Mouse (Mus musculus) CH12.LX (cell line): Measurements from ENCODE around the gene Hinfp. TPM values are rescaled to one million over a fixed set of nuclear protein-coding genes. Genes with fewer than 3 reads are reported as not detected.

Source experiments
- DNase-seq: peaks from one replicate; pipeline ENCODE4 v3.0.0-alpha.2; 2013; ENCODE audit errors: extremely low read depth
- H3K27ac ChIP-seq: 2 replicates; pipeline ENCODE4 v1.5.1; 2012; ENCODE audit warnings: low read depth, mild to moderate bottlenecking, control low read depth, moderate library complexity; ENCODE audit not compliant: insufficient read depth
- H3K27me3 ChIP-seq: replicated peaks from 2 replicates; pipeline ENCODE3; 2012; ENCODE audit warnings: inconsistent platforms
- H3K36me3 ChIP-seq, 2 experiments: replicated peaks in 1 of 2; 2 replicates each; pipeline versions ENCODE3 to v1.6.1; 2012; ENCODE audit warnings: inconsistent platforms in 1 of 2, low read length in 1 of 2, mild to moderate bottlenecking in 1 of 2, mixed read lengths in 1 of 2, moderate library complexity in 1 of 2; ENCODE audit not compliant: control insufficient read depth in 1 of 2, insufficient read depth in 1 of 2
- H3K4me1 ChIP-seq, 2 experiments: 2 replicates each; pipeline ENCODE4 v1.6.1; 2012; ENCODE audit warnings: inconsistent platforms in 1 of 2, moderate library complexity in 1 of 2; ENCODE audit not compliant: insufficient read depth in 2 of 2, control insufficient read depth in 1 of 2
- H3K4me2 ChIP-seq: 2 replicates; pipeline ENCODE4 v1.6.1; 2012; ENCODE audit warnings: low read depth, mild to moderate bottlenecking, control low read depth; ENCODE audit not compliant: poor library complexity, insufficient read depth, severe bottlenecking
- H3K4me3 ChIP-seq, 3 experiments: fragments of 150-350 bp in 1 of 3; sonication (generic) in 1 of 3; replicated peaks in 1 of 3; 2 replicates each; pipeline versions ENCODE3 to v1.5.1; 2011 to 2012; ENCODE audit warnings: low read depth in 2 of 3, low read length in 2 of 3, mild to moderate bottlenecking in 2 of 3, moderate library complexity in 2 of 3, control low read depth in 1 of 3, improper control_type of control experiment in 1 of 3, inconsistent platforms in 1 of 3, mixed read lengths in 1 of 3; ENCODE audit not compliant: poor library complexity in 1 of 3
- H3K79me2 ChIP-seq: replicated peaks from 2 replicates; pipeline ENCODE4 v1.6.1; 2012; ENCODE audit warnings: mild to moderate bottlenecking, moderate library complexity; ENCODE audit not compliant: control insufficient read depth, poor library complexity, insufficient read depth, severe bottlenecking; ENCODE audit errors: extremely low read depth
- H3K9ac ChIP-seq: 2 replicates; pipeline ENCODE4 v1.6.1; 2012; ENCODE audit warnings: low read depth, mild to moderate bottlenecking, control low read depth, moderate library complexity; ENCODE audit not compliant: insufficient read depth
- H3K9me3 ChIP-seq: replicated peaks from 2 replicates; pipeline ENCODE3; 2012; ENCODE audit warnings: low read length, inconsistent platforms, mixed read lengths
- BHLHE40 ChIP-seq: IDR thresholded peaks from 2 replicates; pipeline ENCODE4 v1.6.1; 2011; ENCODE audit warnings: mild to moderate bottlenecking, low read depth, low read length, improper control_type of control experiment
- CHD2 ChIP-seq: IDR thresholded peaks from 2 replicates; pipeline ENCODE4 v1.6.1; 2011; ENCODE audit warnings: low read length, improper control_type of control experiment
- E2F4 ChIP-seq: IDR thresholded peaks from 2 replicates; pipeline ENCODE4 v1.6.1; 2011; ENCODE audit warnings: low read depth, low read length, improper control_type of control experiment; ENCODE audit not compliant: insufficient replicate concordance
- ELF1 ChIP-seq: IDR thresholded peaks from 2 replicates; pipeline ENCODE4 v1.6.1; 2014; ENCODE audit warnings: low read depth, mild to moderate bottlenecking, inconsistent platforms, low read length, improper control_type of control experiment
- EP300 ChIP-seq: IDR thresholded peaks from 2 replicates; pipeline ENCODE4 v1.6.1; 2011; ENCODE audit warnings: low read length, improper control_type of control experiment
- GABPA ChIP-seq: IDR thresholded peaks from 2 replicates; pipeline ENCODE4 v1.6.1; 2012; ENCODE audit warnings: low read depth, low read length, improper control_type of control experiment, inconsistent platforms; ENCODE audit not compliant: insufficient replicate concordance
- HCFC1 ChIP-seq: IDR thresholded peaks from 2 replicates; pipeline ENCODE4 v1.6.1; 2012; ENCODE audit warnings: low read depth, mild to moderate bottlenecking, inconsistent platforms, low read length, improper control_type of control experiment
- KAT2A ChIP-seq: IDR thresholded peaks from 2 replicates; pipeline ENCODE4 v1.6.1; 2012; ENCODE audit warnings: low read length, improper control_type of control experiment, inconsistent platforms; ENCODE audit not compliant: insufficient replicate concordance
- MAZ ChIP-seq: IDR thresholded peaks from 2 replicates; pipeline ENCODE4 v1.6.1; 2012; ENCODE audit warnings: low read depth, mild to moderate bottlenecking, inconsistent platforms, low read length, improper control_type of control experiment, moderate library complexity
- MEF2A ChIP-seq: IDR thresholded peaks from 2 replicates; pipeline ENCODE4 v1.6.1; 2014; ENCODE audit warnings: low read depth, mild to moderate bottlenecking, inconsistent platforms, low read length, improper control_type of control experiment, borderline replicate concordance
- NELFE ChIP-seq: IDR thresholded peaks from 2 replicates; pipeline ENCODE4 v1.6.1; 2011; ENCODE audit warnings: low read depth, low read length, improper control_type of control experiment
- POLR2A ChIP-seq: IDR thresholded peaks from 2 replicates; pipeline ENCODE4 v1.6.1; 2011; ENCODE audit warnings: low read depth, mild to moderate bottlenecking, improper control_type of control experiment, low read length
- POLR2AphosphoS2 ChIP-seq: IDR thresholded peaks from 2 replicates; pipeline ENCODE4 v1.6.1; 2011; ENCODE audit warnings: low read depth, low read length, improper control_type of control experiment
- RAD21 ChIP-seq: IDR thresholded peaks from 2 replicates; pipeline ENCODE4 v1.6.1; 2011; ENCODE audit warnings: low read depth, mild to moderate bottlenecking, low read length, improper control_type of control experiment, moderate library complexity
- SIN3A ChIP-seq: IDR thresholded peaks from 2 replicates; pipeline ENCODE4 v1.6.1; 2012; ENCODE audit warnings: low read length, improper control_type of control experiment, inconsistent platforms
- TBP ChIP-seq: conservative IDR thresholded peaks from 2 replicates; pipeline ENCODE4 v1.6.1; 2011; ENCODE audit warnings: low read depth, low read length, improper control_type of control experiment
- UBTF ChIP-seq: IDR thresholded peaks from 2 replicates; pipeline ENCODE4 v1.6.1; 2012; ENCODE audit warnings: low read depth, mild to moderate bottlenecking, inconsistent platforms, low read length, improper control_type of control experiment, moderate library complexity
- USF2 ChIP-seq: conservative IDR thresholded peaks from 2 replicates; pipeline ENCODE4 v1.6.1; 2011; ENCODE audit warnings: low read depth, low read length, improper control_type of control experiment
- ZMIZ1 ChIP-seq: IDR thresholded peaks from 2 replicates; pipeline ENCODE4 v1.6.1; 2012; ENCODE audit warnings: low read depth, mild to moderate bottlenecking, inconsistent platforms, low read length, improper control_type of control experiment
- ZNF384 ChIP-seq: IDR thresholded peaks from 2 replicates; pipeline ENCODE4 v1.6.1; 2012; ENCODE audit warnings: low read depth, low read length, improper control_type of control experiment, inconsistent platforms
- dilution Hi-C: fragments of 300-500 bp; cut with MboI; formaldehyde crosslinking; loops from 2 replicates; pipeline ENCODE4 v1.14.3; 2020; ENCODE audit warnings: low sequenced_read_pairs; ENCODE audit not compliant: extremely low pct_unique_long_range_greater_than_20kb, extremely low pct_ligation_motif_present
- in situ Hi-C: fragments of 300-500 bp; cut with MboI; formaldehyde crosslinking; loops from 3 replicates; pipeline ENCODE4 v1.14.3; 2019; ENCODE audit warnings: low sequenced_read_pairs, low pct_ligation_motif_present, low pct_unique_long_range_greater_than_20kb, mixed read lengths
- polyA plus RNA-seq: library from polyadenylated mRNA; unstranded; fragments of >175 nt; gene quantifications from 2 replicates; pipeline ENCODE4 v1.2.1, GENCODE M21; 2012; ENCODE audit warnings: low read depth; ENCODE audit not compliant: insufficient read length
- total RNA-seq, 2 experiments: library from RNA; depleted of rRNA; stranded (reverse); fragments of 300-350 nt in 1 of 2; fragments of >200 nt in 1 of 2; gene quantifications; 2 replicates each; pipeline ENCODE4 v1.2.3; 2012 to 2014

Gene Hinfp
- total and polyA plus RNA-seq, 3 experiments = 14.0 to 18.9 (median 16.6) TPM

DNA sequence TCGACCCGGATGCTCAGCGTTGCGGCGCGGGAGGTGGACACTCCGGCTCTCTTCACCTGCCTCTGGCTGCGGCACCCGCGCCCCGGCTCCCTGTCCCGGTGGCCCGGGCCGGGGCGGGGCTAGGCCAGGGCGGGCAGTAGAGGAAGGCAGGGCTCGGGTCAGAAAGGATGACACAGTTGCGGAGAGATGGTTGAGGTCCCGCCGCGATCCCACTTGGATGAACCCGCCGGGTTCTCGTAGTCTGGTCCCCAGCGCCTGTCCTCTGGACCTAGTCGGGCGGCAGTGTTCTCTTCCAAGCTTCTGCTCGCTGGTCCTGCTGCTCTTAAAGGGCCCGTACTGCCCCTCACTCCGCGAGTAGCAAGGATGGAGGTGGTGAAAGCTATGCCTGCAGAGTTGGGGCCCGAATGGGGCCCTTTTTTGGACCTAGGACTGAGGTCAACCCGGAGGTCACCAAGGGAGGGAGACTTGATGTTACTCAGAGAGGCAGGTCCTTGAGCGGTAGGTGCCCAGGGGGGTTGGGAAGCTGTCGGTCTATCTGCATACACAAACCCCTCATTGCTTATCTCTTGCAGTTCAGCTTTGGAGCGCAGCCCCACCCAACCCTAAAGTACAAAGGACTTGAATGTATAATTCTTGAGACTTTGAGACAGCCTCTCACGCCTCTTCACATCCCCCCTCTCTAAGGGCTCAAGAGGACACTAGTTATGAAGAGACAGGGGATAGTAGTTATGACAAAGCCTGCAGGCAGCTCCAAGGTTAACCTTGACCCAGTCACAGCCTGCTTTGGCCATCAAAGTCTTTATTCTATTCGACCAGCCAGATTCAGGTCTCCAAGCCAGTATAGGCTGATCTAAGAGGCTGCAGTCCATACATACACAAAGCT is 17.2 kb downstream of the Hinfp start, which contains the start of gene Abcg4:
Abcg4 (minus strand) TSS at position 540 of the 883 bp plus-strand sequence.
- no peak within 1 kb of the TSS for H3K27ac ChIP-seq
- in situ Hi-C loops = no loop called here
- peaks cover 6% of the 10 kb centered on the region for H3K9me3 ChIP-seq
- no peak for DNase-seq
- dilution Hi-C loops = no loop called here
- H3K9ac ChIP-seq = no peak within 1 kb of the TSS
- H3K4me1 ChIP-seq = no peaks in the 10 kb centered on the region
- H3K4me3 ChIP-seq = no peak within 1 kb of the TSS
- no peaks in the 10 kb centered on the region for H3K27me3 ChIP-seq
- no peaks in the 10 kb centered on the region for H3K79me2 ChIP-seq
- H3K4me2 ChIP-seq = no peak within 1 kb of the TSS
- no peak for TF ChIP-seq GABPA
- no peak for TF ChIP-seq RAD21
- no peak for TF ChIP-seq EP300
- no peak for TF ChIP-seq TBP
- no peak for TF ChIP-seq MEF2A
- no peak for TF ChIP-seq ELF1
- TF ChIP-seq MAZ = no peak
- TF ChIP-seq POLR2A = no peak
- TF ChIP-seq UBTF = no peak
- TF ChIP-seq ZMIZ1 = no peak
- TF ChIP-seq POLR2AphosphoS2 = no peak
- peaks cover 22 to 65% of the 10 kb centered on the region in 2 experiments for H3K36me3 ChIP-seq

DNA sequence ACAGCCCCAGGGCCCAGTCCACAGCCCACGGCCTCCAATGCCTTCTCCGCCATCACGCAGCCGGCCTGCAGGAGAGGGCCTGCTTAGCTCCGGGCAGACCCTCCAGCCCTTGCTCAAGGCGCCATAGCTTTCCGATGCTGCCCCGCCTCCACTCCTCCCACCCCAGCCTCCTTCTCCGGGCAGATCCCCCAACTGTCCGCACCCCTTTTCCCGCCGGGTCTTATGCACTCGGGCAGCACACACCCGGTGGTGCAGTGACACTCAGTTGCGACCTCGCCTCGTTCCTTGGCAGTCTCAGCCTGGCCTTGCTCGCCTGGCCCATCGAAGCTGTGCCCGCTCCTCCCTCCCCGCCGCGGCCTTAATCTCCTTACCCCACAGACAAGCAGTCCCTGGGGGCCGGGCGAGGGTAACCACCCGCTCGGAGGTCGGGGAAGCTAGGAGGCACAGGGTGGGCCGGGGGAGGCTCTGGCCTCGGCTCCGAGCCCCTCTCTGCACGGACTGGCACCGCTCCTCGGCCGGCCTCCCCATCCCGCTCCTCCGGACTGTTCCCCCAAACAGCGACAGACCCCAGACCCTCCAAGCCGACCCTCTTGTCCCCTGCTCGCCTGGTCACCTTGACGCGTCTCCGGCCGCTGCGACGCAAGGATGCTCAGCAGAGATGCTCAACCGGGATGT is 17.9 kb downstream of the Hinfp start:
- dilution Hi-C loops = no loop called here
- no peak for DNase-seq
- H3K36me3 ChIP-seq = peaks cover 17 to 60% of the 10 kb centered on the region in 2 experiments

More for the DNA sequence above, 17.9 kb downstream of the Hinfp start:
- no peak overlapping the region for H3K4me3 ChIP-seq
- H3K4me2 ChIP-seq = no peak overlapping the region
- peaks cover 6% of the 10 kb centered on the region for H3K9me3 ChIP-seq
- H3K79me2 ChIP-seq = no peaks in the 10 kb centered on the region
- no peak overlapping the region for H3K9ac ChIP-seq
- H3K4me1 ChIP-seq = no peaks in the 10 kb centered on the region
- no peak for TF ChIP-seq NELFE
- no peak for TF ChIP-seq GABPA
- no peak for TF ChIP-seq USF2
- no peak for TF ChIP-seq SIN3A
- TF ChIP-seq ZNF384 = no peak
- no peak for TF ChIP-seq CHD2
- TF ChIP-seq BHLHE40 = no peak
- no peak for TF ChIP-seq MAZ
- TF ChIP-seq HCFC1 = no peak
- no peak for TF ChIP-seq KAT2A
- no peak for TF ChIP-seq E2F4
- H3K27me3 ChIP-seq = no peaks in the 10 kb centered on the region
- in situ Hi-C loops = no loop called here
- no peak overlapping the region for H3K27ac ChIP-seq
